Mouse (Mus musculus) cerebellum, adult 2 months (tissue): ENCODE results near the gene Gm16253.

Source experiments
- CTCF ChIP-seq: fragments of 200-500 bp; IDR thresholded peaks from 2 replicates; pipeline ENCODE4 v1.5.1; 2011; ENCODE audit warnings: low read depth, mild to moderate bottlenecking, control low read depth, low read length, moderate library complexity, borderline replicate concordance; ENCODE audit not compliant: insufficient read depth
- POLR2A ChIP-seq: fragments of 200-500 bp; IDR thresholded peaks from 2 replicates; pipeline ENCODE4 v1.6.1; 2011; ENCODE audit warnings: low read length, control low read depth, borderline replicate concordance; ENCODE audit not compliant: insufficient read depth

- TF ChIP-seq CTCF = no peak
- TF ChIP-seq POLR2A = no peak
Measured at GRCm38 (mm10) chr3:96590657-96591056, 13.9 kb downstream of the Gm16253 start.
